ENCODE assay signal across 8 mouse cellular contexts in genomic region chr7:141539556-141540311, GRCm38 (mm10). TPM values are rescaled to one million over a fixed set of nuclear protein-coding genes. Genes with fewer than 3 reads are reported as not detected.
DNase-seq lines count a peak whose midpoint lies in the region; ATAC-seq lines count a peak whose summit lies in the region.

Chid1 (minus strand) TSS chr7:141539857.

- H3K4me3 ChIP-seq in hindbrain, embryonic 13.5 days, result peak within 1 kb of the TSS; percentile 67

- 1% methylated on average over 46 of the region's 46 CpGs for WGBS in hindbrain, embryonic 13.5 days

- H3K27ac ChIP-seq in hindbrain, embryonic 13.5 days, result peak within 1 kb of the TSS; percentile 88

- no peaks in the 10 kb centered on the region for H3K9me3 ChIP-seq in hindbrain, embryonic 13.5 days

- H3K4me2 ChIP-seq in hindbrain, embryonic 13.5 days, result peak within 1 kb of the TSS; percentile 81

- H3K4me1 ChIP-seq in hindbrain, embryonic 13.5 days (replicated peaks), result peaks cover 26% of the 10 kb centered on the region

- H3K9ac ChIP-seq in hindbrain, embryonic 13.5 days, result peak within 1 kb of the TSS; percentile 86

- peak; percentile 99 for DNase-seq in NIH3T3 (ENCODE audit: low read depth)
- DNase-seq in cerebellum, postnatal 10 days, result peak; percentile 100
- DNase-seq in frontal cortex, postnatal 14 days (ENCODE audit: low spot score in 2 of 2), result peak; percentile 94 to 95
- DNase-seq in layer of hippocampus, postnatal 25 days (ENCODE audit: extremely low spot score in 1 of 2, low spot score in 1 of 2), result peak; percentile 90 to 96
- peak; percentile 99 for DNase-seq in lung, postnatal 25 days (ENCODE audit: low spot score)
- peak; percentile 100 for DNase-seq in retina, embryonic 14.5 days (ENCODE audit: low spot score)
- peak; percentile 98 for DNase-seq in thymus, postnatal 4 days

- no peaks in the 10 kb centered on the region; the same call in 1 of the 2 replicates for H3K36me3 ChIP-seq in hindbrain, embryonic 13.5 days

- H3K27me3 ChIP-seq in hindbrain, embryonic 13.5 days, result 0 out of 2 replicates have a peak, but pooled peaks cover 4% of the 10 kb centered on the region

- peak; percentile 96 for ATAC-seq in hindbrain, embryonic 13.5 days (ENCODE audit: low FRiP score)

RNA-seq across cellular contexts. Expression of gene Chid1, which starts in this region (rescaled TPM):
- polyA plus RNA-seq in hindbrain, embryonic 13.5 days (2015; fragmentation: Nextera tagmentation; extraction: Ambion mirVana), result 36.6 and 45.5 TPM in 2 replicates
- total RNA-seq in layer of hippocampus, postnatal 25 days (2021), result 10 to 100 TPM; 81.3 to 84.0 TPM

Comparison
In these comparisons a context has a peak if more than half of its experiments do, and no peak if none do; other contexts are left out.
1. Peak in every context shown above with its lines: DNase-seq, ATAC-seq, H3K4me3 ChIP-seq and H3K27ac ChIP-seq.